Mouse (Mus musculus): ENCODE results near the gene Slc35b2.

Gene Slc35b2

DNA sequence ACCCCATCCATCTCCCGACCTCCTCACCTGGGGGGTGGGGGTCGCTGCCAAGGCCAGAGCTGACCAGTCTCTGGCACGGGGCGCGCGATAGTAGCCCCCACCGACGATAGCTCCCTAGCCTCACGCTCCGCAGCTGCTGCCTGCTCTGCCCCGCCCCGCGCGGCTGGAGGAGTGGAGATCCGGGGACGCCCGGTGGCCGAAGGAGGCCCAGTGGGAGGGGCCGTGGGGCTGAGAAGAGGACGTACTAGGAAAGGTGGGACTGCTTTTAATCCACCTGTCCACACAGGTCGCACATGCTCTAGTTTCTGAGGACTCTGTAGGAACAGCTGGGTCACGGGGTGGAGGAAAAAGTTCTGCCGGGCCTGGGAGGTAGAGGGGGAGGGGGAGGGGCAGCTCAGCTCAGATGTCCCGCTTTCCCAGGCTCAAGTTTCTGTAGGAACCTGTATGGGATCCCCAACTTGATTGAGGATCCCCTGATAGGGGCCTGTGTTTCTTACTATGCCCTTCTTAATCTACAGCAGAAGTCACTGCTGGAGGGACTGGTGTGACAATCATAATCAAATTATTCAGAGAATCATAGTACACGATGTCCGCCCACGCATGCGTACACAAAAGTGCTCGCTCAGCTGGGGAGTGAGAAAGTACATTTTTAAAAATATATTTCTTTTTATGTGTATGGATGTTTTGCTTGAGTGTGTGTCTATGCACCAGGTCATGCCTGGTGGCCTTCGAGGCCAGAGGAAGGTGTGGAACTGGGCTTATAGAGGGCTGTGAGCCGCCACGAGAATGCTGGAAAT, 36.0 kb downstream of the Slc35b2 start, which contains the start of gene Slc29a1:
TSS of gene Slc29a1 (minus strand) at position 161 of the 797 bp plus-strand sequence.
- DNase-seq (ENCODE audit: low spot score in 2 of 2), result no peak

DNA sequence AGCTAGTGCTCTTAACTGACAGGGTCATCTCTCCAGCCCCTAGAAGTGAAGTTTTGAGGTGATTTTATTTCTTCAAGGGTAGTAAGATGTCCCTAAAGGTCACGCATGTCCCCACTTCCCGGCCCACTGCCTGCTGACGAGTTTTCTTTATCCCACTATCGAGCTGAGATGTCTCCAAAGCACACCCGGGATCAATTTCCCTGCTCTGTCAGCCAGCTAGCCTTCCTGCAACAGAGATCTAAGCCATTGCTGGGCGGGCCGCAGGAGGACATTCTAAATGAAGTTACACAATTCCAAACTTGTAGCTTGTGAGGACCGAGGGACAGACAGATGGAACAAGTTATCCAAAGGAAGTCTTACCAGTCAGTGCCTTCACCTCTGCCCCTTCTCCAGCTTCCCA, 36.6 kb downstream of the Slc35b2 start:
- DNase-seq (ENCODE audit: low spot score in 2 of 2), result no peak

DNA sequence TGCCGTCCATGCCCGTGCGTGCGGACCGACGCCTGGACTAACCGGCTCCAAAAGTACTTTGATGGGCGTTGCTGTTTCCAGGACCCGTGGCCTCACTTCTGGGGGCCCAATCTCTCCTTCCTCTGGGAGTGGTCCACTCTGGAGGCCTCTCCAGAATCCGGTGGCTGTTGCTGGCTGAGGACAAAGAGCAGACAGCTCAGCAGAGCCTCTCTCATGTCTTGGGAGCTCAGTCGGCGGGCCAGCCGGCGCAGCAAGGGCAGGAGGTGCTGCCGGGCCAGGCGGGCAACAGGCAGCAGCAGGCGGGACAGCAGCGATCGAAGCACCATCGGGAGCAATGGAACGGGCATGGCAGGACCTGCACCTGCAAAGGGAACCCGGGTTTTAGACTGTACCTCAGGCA, 37.7 kb downstream of the Slc35b2 start:
- no peak for DNase-seq (ENCODE audit: low spot score in 2 of 2)

DNA sequence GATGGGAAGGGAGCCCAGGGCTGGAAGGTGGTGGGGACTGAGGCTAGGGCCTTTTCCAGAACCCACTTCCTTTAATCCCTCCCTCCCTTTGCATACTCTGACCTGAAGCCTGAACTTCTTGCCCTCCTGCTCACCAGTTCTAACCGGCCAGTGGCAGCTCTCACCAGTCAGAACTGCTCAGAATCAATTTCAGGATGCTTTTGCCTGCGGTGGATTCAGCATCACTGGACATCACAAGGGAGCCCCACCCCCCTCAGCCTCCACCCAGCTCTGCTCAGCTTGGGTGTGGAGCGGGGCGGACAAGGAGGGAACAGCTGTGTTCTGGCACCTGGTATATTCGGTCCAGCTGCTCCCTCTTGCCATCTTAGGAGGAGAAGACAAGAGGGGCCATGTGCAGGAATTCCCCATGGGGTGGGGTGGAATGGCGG, 38.2 kb downstream of the Slc35b2 start, which contains the start of gene Mymx:
TSS of gene Mymx (minus strand) at position 226 of the 428 bp plus-strand sequence.
- DNase-seq (ENCODE audit: low spot score in 2 of 2), result no peak

DNA sequence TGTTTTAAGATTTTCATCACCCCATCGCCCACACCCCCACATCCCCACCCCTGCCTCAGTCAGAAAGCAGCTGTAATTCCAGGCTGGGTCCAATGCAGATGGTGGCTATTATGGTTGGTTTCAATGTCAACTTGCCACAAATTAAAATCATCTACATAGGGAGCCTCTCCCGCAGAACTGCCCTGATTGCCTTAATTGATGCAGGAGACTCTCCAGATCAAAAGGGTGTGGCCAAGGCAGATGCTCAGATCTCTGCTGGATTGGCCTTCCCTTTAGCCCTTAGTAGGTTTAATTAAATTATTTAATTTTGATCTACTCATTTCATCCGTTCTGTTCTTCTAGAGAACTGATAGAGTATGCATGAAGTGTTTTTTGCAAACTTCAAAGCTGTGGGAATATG, 39.3 kb downstream of the Slc35b2 start:
- no peak for DNase-seq (ENCODE audit: low spot score in 2 of 2)

DNA sequence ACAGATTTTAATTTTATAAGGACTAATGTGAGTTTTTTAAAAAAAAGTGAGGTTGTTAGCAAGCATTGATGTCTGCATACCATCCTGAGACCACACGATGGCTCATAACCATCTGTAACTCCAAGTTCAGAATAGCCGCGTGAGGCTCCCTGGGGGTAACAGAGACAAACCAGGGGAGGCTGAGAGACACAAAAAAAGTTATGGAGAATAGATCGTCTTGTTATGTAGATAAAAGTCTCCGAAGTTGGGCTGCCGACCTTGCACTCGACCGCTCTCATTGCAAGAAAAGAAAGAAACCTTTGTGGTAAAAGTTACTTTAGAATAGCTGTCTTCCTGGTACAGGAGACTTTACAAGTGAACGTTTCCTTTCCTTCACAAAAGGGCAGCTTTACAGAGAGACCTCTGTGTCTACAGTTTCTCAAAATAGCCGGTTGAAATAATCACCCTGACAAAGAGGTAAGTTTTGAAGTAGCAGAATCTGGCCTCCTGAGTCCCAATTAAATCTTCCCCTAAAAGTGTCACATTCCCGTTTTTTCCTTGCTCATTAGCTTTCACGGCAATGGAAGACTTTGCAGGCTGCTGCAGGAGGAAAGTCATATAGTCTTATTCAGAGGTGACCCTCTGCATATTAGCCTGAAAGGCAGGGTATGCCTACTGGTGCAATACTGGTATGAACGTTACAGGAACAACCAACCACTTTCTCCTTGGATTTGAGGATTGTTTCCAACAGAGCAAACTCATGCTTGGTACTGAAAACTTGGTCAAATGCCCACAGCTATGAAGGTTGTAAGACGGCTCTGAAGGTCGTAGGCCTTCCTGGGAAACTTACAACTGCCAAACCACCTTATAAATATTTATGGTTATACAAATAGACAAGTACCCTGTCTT, 43.6 kb downstream of the Slc35b2 start:
- no peak for DNase-seq (ENCODE audit: low spot score in 2 of 2)

DNA sequence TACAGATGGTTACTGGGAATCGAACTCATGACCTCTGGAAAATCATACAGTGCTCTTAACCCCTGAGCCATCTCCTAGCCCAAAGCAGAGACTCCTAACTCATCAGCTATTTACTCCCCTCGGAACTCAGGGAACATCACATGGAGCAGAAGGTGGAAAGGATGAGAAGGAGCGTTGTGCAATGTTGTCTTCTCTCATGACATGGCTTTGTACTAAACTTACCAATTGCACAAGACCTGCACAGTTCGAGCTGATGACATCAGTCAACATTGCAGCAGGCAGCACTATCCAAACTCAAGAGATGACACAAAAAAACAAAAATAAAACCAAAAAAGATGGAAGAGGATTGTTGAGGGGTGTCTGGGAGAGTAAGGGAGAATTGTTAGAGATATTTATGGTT, 44.7 kb downstream of the Slc35b2 start:
- DNase-seq (ENCODE audit: low spot score in 2 of 2), result no peak

DNA sequence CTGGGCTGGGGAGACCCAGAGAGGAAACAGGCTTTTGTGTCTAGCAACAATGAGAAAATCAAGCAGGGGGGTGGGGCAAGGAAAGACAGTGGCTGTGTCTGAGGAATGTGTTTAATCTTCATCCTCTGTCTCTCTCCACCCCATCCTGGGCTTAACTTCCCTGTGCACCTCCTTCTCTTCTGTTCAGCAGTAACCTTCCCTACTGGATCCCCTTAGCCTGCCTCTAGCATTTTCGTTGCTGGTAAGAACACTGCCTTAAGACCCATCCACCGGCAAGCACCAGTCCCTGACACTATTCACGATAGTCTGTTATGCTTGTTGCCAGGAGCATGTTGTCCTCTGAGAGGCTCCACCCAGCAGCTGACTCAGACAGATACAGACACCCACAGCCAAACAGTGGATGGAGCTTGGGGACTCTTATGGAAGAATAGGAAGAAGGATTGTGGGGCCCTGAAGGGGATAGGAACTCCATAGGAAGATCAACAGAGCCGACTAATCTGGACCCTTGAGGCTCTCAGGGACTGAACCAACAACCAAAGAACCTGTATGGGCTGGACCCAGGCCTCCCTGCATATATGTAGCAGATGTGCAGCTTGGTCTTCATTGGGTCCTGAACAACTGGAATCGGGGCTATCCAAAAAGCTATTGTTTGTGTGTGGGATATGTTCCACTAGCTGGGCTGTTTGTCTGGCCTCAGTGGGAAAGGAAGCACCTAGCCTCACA, 46.6 kb downstream of the Slc35b2 start:
- no peak for DNase-seq (ENCODE audit: low spot score in 2 of 2)

DNA sequence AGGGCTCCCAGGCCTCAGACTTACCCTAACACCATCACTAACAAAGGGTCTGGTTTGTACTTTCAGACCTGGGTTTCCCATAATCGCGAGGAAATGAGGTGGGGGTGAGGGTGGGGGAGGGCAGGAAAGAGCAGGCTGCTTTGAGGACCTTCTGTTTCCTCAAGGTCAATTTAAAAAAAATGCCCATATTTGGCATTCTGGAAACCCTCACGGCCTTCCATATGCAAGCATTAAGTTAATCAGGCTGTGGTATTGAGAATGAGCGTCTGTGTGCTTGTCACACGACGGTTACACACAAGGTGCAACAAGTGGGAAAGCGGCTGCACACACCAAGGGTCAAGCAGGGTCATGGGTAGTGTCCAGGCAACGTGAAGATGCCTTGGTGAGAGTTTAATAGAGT, 48.3 kb downstream of the Slc35b2 start:
- no peak for DNase-seq (ENCODE audit: low spot score in 2 of 2)

DNA sequence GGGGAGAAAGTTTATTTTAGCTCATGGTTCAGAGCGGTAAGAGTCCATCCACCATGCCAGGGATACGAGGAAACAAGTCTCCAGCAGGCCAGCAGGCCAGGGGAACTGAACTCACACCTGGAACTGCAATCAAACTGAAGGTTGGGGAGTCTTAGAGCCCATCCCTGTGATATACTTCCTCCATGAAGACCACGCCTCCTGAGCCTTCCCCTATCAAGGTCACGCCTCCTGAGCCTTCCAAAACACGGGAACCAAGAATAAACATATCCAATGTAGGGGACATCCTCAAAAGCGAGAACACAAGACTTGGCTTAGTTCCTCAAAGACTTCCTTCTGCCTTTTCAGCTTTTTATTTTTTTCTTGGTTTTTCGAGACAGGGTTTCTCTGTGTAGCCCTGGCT, 49.2 kb downstream of the Slc35b2 start:
- DNase-seq (ENCODE audit: low spot score in 2 of 2), result no peak

DNA sequence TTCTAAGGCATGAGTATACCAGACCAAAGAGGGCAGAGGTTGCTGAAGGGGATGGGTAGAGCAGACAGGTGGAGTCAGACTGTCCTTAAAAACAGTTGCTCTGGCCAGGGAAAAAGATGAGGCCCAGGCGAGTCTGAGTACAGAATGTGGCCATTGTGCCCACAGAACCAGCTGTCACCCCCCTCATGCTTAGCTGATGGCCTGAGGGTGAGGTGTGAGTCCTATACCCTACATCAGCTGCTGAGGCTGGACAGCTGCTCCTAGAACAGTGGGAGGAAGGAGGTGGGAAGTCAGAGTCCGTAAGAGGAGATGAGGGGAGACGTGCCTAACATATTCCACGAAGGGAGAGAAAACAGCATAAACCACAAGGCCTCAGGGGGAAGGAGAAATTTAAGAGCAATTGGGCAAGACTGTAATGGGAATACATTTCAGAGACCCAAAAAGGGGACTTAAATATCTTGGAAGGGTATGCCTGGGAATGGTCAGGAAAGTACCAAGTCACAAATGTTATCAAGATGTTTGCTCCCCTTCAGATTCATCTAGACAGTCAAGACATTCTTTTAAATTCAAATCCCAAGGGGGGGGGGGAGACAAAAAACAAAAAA, 52.5 kb downstream of the Slc35b2 start:
- DNase-seq (ENCODE audit: low spot score in 2 of 2), result no peak

DNA sequence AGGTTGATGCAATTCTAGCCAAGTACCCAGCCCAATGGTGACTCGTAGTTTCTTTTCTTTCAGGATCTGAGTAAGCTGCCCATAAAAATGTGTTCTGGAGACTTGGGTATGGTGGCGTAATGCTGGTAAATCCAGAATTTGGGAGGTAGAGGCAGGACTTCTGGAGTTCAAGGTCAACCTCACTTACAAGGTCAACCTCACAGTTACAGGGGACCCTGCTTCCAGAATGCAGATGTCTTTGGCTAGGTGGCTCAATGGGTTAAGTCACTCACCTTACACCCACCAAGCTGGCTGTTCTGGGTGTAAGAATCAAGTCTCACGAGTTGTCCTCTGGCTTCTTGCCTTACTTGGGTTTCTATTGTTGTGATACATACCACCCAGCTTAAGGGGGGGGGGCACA, 53.0 kb downstream of the Slc35b2 start:
- no peak for DNase-seq (ENCODE audit: low spot score in 2 of 2)

Data from left cerebral cortex, adult 9 months (tissue).